ENCODE assay signal across 25 mouse cellular contexts in genomic region chr17:50397324-50397723, GRCm38 (mm10).
DNase-seq lines count a peak whose midpoint lies in the region; ATAC-seq and TF ChIP-seq lines count a peak whose summit lies in the region.
"Had no signal": no experiment of that assay in that cellular context is flagged by ENCODE, and none has a peak within 500 bp of the region (broad histone marks: within the 10 kb centered on the region; RNA-seq: fewer than 3 reads in every experiment).

No protein-coding gene starts in this region.

- H3K27me3 ChIP-seq in liver, embryonic 11.5 days (replicated peaks; ENCODE audit: control insufficient read depth, insufficient read depth, low read length), result no peaks in the 10 kb centered on the region
- no peaks in the 10 kb centered on the region for H3K27me3 ChIP-seq in liver, postnatal 0 days (ENCODE audit: insufficient read depth, low read length)
- no peaks in the 10 kb centered on the region for H3K27me3 ChIP-seq in liver, embryonic 16.5 days (ENCODE audit: control insufficient read depth, insufficient read depth, low read depth, low read length)
- H3K27me3 ChIP-seq in midbrain, embryonic 10.5 days (ENCODE audit: low read depth, poor library complexity, severe bottlenecking), result no peaks in the 10 kb centered on the region
- H3K27me3 ChIP-seq: CH12.LX; forebrain, embryonic 13.5 days; heart, embryonic 12.5 days; heart, embryonic 15.5 days; hindbrain, embryonic 13.5 days had no signal

- no peak for TF ChIP-seq CTCF in liver, postnatal 0 days (IDR thresholded peaks at IDR 0.05; ENCODE audit: low read depth)

- H3K4me3 ChIP-seq in liver, embryonic 11.5 days (ENCODE audit: low read depth, low read length), result no peak overlapping the region
- H3K4me3 ChIP-seq in liver, postnatal 0 days (ENCODE audit: low read depth, low read length), result no peak overlapping the region
- no peak overlapping the region for H3K4me3 ChIP-seq in liver, embryonic 16.5 days (ENCODE audit: low read depth, low read length)
- no peak overlapping the region for H3K4me3 ChIP-seq in midbrain, embryonic 10.5 days
- H3K4me3 ChIP-seq: forebrain, embryonic 10.5 days; forebrain, embryonic 13.5 days; heart, embryonic 12.5 days; heart, embryonic 15.5 days; hindbrain, embryonic 10.5 days; hindbrain, embryonic 13.5 days had no signal

- no peaks in the 10 kb centered on the region for H3K9me3 ChIP-seq in liver, embryonic 11.5 days (ENCODE audit: control insufficient read depth, low read length)
- no peaks in the 10 kb centered on the region for H3K9me3 ChIP-seq in liver, postnatal 0 days (ENCODE audit: low read length)
- H3K9me3 ChIP-seq in liver, embryonic 16.5 days (replicated peaks; ENCODE audit: control insufficient read depth, low read length), result no peaks in the 10 kb centered on the region
- H3K9me3 ChIP-seq in midbrain, embryonic 10.5 days (replicated peaks), result no peaks in the 10 kb centered on the region
- H3K9me3 ChIP-seq: forebrain, embryonic 10.5 days; forebrain, embryonic 13.5 days; heart, embryonic 12.5 days; heart, embryonic 15.5 days; hindbrain, embryonic 10.5 days; hindbrain, embryonic 13.5 days had no signal

- no peak overlapping the region for H3K27ac ChIP-seq in liver, embryonic 11.5 days (ENCODE audit: low read depth, low read length)
- H3K27ac ChIP-seq in liver, postnatal 0 days (ENCODE audit: low read depth), result no peak overlapping the region
- H3K27ac ChIP-seq in liver, embryonic 16.5 days (ENCODE audit: low read length), result no peak overlapping the region
- no peak overlapping the region for H3K27ac ChIP-seq in midbrain, embryonic 10.5 days (replicated peaks)
- H3K27ac ChIP-seq: forebrain, embryonic 10.5 days; forebrain, embryonic 13.5 days; heart, embryonic 15.5 days; hindbrain, embryonic 10.5 days; hindbrain, embryonic 13.5 days had no signal

- H3K9ac ChIP-seq in liver, embryonic 11.5 days (ENCODE audit: low read depth, low read length), result no peak overlapping the region
- H3K9ac ChIP-seq in liver, postnatal 0 days (replicated peaks), result no peak overlapping the region
- no peak overlapping the region for H3K9ac ChIP-seq in liver, embryonic 16.5 days (ENCODE audit: low read depth, low read length)
- H3K9ac ChIP-seq: forebrain, embryonic 13.5 days; heart, embryonic 12.5 days; heart, embryonic 15.5 days; hindbrain, embryonic 13.5 days had no signal

- no peaks in the 10 kb centered on the region; the same call in 1 of the 2 replicates for H3K4me1 ChIP-seq in liver, embryonic 11.5 days (replicated peaks; ENCODE audit: control insufficient read depth, insufficient read depth, low read length)
- H3K4me1 ChIP-seq in liver, postnatal 0 days (ENCODE audit: insufficient read depth), result peaks cover 5% of the 10 kb centered on the region; the same call in 1 of the 2 replicates
- no peaks in the 10 kb centered on the region for H3K4me1 ChIP-seq in liver, embryonic 16.5 days (ENCODE audit: control insufficient read depth, low read depth, low read length)
- no peaks in the 10 kb centered on the region for H3K4me1 ChIP-seq in midbrain, embryonic 10.5 days
- H3K4me1 ChIP-seq: forebrain, embryonic 10.5 days; forebrain, embryonic 13.5 days; hindbrain, embryonic 10.5 days; hindbrain, embryonic 13.5 days had no signal

- TF ChIP-seq EP300 in liver, postnatal 0 days (IDR thresholded peaks at IDR 0.05; ENCODE audit: low read depth), result no peak

- no peak overlapping the region for H3K4me2 ChIP-seq in liver, embryonic 11.5 days
- H3K4me2 ChIP-seq in liver, postnatal 0 days (ENCODE audit: low read depth, low read length), result no peak overlapping the region
- H3K4me2 ChIP-seq in liver, embryonic 16.5 days (ENCODE audit: low read depth, low read length), result no peak overlapping the region
- H3K4me2 ChIP-seq: forebrain, embryonic 13.5 days; heart, embryonic 12.5 days; heart, embryonic 15.5 days; hindbrain, embryonic 13.5 days had no signal

- WGBS in liver, embryonic 11.5 days, result 46% methylated on average over 4 of the region's 4 CpGs
- 41% methylated on average over 4 of the region's 4 CpGs for WGBS in liver, postnatal 0 days (ENCODE audit: insufficient replicate concordance)
- 44% methylated on average over 4 of the region's 4 CpGs for WGBS in liver, embryonic 16.5 days (ENCODE audit: insufficient replicate concordance)
- WGBS in midbrain, embryonic 10.5 days, result 84% methylated on average over 4 of the region's 4 CpGs

- 0 out of 2 replicates have a peak, but pooled peaks have one; percentile 20 for ATAC-seq in liver, embryonic 11.5 days (replicated peaks; ENCODE audit: low FRiP score)
- no peak for ATAC-seq in liver, postnatal 0 days
- peak; percentile 21; the same call in 1 of the 2 replicates for ATAC-seq in liver, embryonic 16.5 days (ENCODE audit: low read depth)
- ATAC-seq: forebrain, embryonic 13.5 days; forebrain, embryonic 16.5 days; hindbrain, embryonic 16.5 days; Patski had no signal

- peak; percentile 36 for DNase-seq in heart, adult 11 months
- no peak for DNase-seq in heart, adult 9 months (ENCODE audit: low spot score in 2 of 2)
- no peak for DNase-seq in liver, embryonic 11.5 days (ENCODE audit: low spot score)
- DNase-seq in liver, postnatal 0 days, result no peak
- DNase-seq in midbrain, embryonic 10.5 days (ENCODE audit: low spot score), result no peak
- DNase-seq: adrenal gland, adult 2 months; adrenal gland, postnatal 14 days; B cell, adult 2 months; cerebellum, adult 11 months; gastrocnemius, postnatal 10 days; gastrocnemius, postnatal 36 days; heart, postnatal 10 days; heart, postnatal 36 days had no signal

- H3K36me3 ChIP-seq in liver, embryonic 11.5 days (ENCODE audit: control insufficient read depth, insufficient read depth, low read length), result no peaks in the 10 kb centered on the region
- H3K36me3 ChIP-seq in liver, postnatal 0 days (replicated peaks; ENCODE audit: insufficient read depth, low read length), result no peaks in the 10 kb centered on the region
- no peaks in the 10 kb centered on the region for H3K36me3 ChIP-seq in liver, embryonic 16.5 days (ENCODE audit: control insufficient read depth, insufficient read depth)
- H3K36me3 ChIP-seq in midbrain, embryonic 10.5 days, result no peaks in the 10 kb centered on the region
- H3K36me3 ChIP-seq: forebrain, embryonic 10.5 days; G1E; heart, embryonic 12.5 days; heart, embryonic 15.5 days; hindbrain, embryonic 10.5 days; hindbrain, embryonic 13.5 days had no signal
